Mouse (Mus musculus): ENCODE results near the gene Unc93a.
"Not testable (repeated sequence)": the region's sequence is repeated elsewhere in the genome, so short reads cannot be mapped to it uniquely, and the experiment has no call there.

DNA sequence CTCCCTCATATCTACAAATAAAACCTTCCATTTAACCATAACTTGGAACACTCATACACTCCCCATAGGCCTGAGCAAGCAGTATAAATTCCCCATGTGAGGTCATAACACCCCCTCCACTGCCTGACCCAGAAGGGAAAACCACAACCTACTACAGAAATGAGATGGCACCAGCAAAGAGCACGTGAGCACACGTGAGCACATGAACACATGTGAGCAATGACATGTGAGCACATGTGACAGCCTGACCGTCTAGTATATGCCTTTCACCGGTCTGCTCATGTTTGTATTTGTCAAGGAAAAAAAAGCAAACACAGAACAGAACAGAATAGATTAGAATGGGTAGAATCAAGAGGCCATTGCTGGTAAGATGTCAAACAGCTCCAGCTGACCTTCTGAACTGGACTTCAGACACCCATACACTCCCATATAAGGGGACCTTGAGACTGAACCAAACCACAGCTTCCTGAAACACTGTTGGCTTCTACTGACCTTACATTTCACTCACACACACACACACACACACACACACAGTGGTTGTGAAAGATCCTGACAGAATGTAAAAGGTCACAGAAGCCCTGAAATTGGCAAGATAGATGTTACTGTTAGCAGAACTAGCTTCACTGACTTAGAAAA lies 13.1 kb upstream of the Unc93a start:
- not testable (repeated sequence) for TF ChIP-seq POLR2A (IDR thresholded peaks at IDR 0.05; ENCODE audit: borderline replicate concordance, control insufficient read depth, low read depth, low read length); CTCF (IDR thresholded peaks at IDR 0.05; ENCODE audit: control insufficient read depth, insufficient read depth, low read length)

Measured in bone marrow, adult 2 months (tissue).